Mouse (Mus musculus) fibroblast of lung, adult 2 months (primary cell): ENCODE measurements at regions not wholly inside any gene's neighbourhood (a gene's known extent, or its start where the extent isn't known, plus 50 kb on each side); places are given as distances from the start of the nearest gene placed in this dataset.

Source experiments
- DNase-seq: peaks from one replicate; pipeline ENCODE4 v3.0.0-alpha.2; 2011; ENCODE audit warnings: low read depth

- DNase-seq, result no peak
These were observed 189.5 kb downstream of the Zfp462 start for GRCm38 (mm10) chr4:55134339-55134738.

DNA sequence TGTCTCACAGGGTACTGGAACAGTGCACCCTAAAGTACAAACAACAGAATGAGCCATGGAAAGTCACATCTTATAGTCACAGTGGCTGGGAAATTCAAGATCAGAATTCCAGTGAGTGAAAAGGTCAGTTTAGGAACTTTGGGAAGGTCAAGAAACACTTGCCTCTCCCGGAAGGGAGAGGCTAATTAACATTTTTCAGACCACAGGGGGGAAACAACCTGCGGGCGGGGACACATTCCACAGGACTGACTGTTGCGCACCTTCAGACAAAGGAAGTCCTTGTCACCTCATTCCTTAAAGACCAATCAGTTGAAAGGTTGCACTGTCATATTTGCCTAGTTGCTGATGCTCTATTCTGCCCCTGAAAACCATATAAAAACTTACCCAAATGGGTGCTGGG, 189.9 kb downstream of the Zfp462 start:
- DNase-seq, result no peak

- no peak for DNase-seq
These were observed 191.4 kb downstream of the Zfp462 start for GRCm38 (mm10) chr4:55136283-55136682.

DNA sequence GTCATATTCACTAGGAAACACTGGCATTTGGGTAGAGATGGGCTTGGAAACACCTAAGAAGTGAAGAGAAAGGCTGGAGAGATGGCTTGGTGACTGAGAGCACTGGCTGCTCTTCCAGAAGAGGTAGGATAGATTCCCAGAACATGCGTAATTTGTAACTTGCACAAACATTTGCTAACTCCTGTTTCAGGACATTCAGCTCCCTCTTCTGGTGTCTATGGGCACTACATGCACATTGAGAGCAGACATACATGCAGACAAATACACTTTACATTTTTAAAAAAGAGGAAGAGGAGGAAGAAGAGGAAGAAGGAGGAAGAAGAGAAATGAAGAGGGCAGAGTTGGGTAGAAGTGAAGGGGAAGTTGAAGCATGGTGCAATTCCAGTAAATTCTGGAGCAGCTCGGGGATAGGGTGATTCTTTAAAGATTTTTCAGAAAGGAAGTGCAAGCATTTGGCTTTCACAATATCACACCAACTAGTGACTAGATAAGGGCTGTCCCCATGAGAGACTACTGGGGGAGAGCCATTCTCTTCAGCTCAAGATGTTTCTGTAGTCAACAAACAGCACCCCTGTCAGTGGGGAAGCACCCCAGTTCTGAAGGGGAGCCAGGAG, 193.0 kb downstream of the Zfp462 start:
- DNase-seq, result no peak

GRCm38 (mm10) chr4:55141317-55141716, 196.5 kb downstream of the Zfp462 start:
- DNase-seq, result no peak

- no peak for DNase-seq
These were observed 197.3 kb downstream of the Zfp462 start for GRCm38 (mm10) chr4:55141923-55142732.

DNA sequence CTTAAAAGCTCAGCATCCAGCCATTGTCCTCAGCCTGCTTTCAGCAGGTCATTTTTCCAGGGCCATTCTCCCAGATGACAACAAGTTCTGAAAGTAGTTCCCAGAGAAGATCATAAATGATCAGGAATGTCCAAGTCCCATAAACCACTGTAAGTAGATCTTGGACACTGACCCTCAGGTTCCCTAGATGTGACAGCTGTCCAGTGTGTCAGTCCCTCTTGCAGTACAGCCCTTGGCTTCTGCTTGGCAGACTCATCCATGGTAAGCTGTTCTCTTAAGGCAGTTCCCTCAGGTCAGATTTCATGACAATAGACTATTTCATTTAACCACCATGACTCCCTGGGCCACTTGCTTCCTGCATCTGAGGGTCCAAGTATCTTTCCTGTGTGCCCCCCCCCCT, 198.6 kb downstream of the Zfp462 start:
- DNase-seq, result no peak

- DNase-seq, result no peak
These were observed 200.1 kb downstream of the Zfp462 start for GRCm38 (mm10) chr4:55144995-55145394.

GRCm38 (mm10) chr4:55145968-55146367, 201.1 kb downstream of the Zfp462 start:
- DNase-seq, result peak; percentile 26

DNA sequence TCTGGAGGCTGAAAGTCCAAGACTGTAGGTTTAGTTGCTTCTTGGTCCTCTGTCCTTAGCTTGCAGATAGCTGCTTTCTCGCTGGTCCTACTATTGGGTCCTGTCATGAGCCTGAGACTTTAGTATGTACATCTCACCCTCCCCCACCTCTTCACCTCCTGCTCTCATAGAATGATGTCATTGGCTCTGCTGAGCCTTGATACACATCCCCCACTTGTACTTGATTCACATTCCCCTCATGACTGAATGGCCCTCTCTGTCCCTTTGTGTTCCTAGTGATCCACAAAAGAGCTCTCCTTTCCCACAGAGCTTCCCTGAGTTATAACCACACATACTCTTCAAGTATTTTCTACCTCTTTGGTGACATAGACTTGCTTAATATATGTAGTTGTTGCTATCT, 201.5 kb upstream of the Rad23b start:
- DNase-seq, result no peak

DNA sequence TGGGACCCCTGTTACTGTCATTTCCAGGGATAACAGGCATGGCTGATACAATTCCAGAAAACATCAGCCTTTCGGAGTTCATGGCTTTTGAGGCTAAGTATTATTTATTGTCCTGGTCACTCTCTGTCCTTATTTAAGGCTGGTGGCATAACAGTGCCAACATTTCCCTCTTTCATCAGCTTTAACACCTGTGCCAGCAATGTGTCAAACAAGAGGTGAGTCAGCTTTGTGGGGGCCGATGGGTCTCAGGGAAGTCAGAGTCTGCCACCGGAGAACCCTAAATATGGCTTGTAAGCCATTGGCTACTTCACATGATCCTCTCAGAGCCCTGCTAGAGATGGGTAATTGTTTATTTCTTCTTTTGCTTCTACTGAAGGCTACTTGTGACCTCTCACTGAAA, 195.3 kb upstream of the Rad23b start:
- DNase-seq, result no peak

- DNase-seq, result no peak
These were observed 191.6 kb upstream of the Rad23b start for GRCm38 (mm10) chr4:55158166-55158739.

- no peak for DNase-seq
These were observed 183.6 kb upstream of the Rad23b start for GRCm38 (mm10) chr4:55166266-55166665.

- no peak for DNase-seq
These were observed 180.8 kb upstream of the Rad23b start for GRCm38 (mm10) chr4:55169063-55169462.

DNA sequence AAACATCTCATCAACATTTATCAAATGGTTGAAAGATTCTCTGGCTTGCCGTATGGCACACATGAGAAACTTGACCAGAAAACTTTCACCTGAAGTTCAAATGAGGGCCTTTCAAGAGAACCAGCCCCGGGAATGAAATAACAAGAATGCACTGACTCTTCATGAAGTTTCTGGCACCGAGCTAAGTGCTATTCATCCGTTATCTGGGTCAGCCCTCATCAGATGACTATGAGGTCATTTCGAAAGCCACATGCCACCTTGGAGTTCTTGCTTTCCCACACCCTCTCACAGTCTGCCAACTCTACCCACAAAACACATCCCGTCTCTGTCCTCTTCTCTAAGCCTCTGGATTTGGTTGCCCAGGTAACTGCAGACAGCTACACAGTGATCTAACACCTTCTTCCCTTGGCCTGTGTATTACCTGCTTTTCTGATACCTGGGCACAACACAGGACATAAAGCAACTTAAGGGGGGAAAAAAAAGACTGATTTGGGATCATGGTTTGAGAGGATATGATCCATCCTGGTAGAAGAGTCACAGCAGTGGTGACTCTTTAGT, 177.4 kb upstream of the Rad23b start:
- peak; percentile 59 for DNase-seq

GRCm38 (mm10) chr4:55176026-55176425, 173.8 kb upstream of the Rad23b start:
- no peak for DNase-seq

- DNase-seq, result no peak
These were observed 170.4 kb upstream of the Rad23b start for GRCm38 (mm10) chr4:55179456-55179855.

DNA sequence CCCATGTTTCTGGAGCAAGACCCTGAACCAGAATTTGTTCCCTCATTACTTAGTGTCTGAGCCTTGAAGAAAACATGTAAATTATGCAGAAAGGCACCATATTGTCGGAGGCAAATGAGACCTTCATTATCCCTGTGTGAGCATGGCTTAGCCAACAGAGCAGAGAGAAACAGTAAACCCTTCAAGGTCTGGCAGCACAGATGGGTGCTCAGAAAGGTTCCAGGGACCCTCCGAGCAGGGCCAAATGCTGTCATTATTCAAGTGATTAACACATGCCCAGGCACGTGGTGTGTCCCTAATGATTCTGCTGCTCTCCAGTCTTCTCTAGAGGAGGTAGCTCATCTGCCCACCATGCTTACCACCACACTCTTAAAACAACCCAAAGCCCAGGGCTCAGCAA, 166.3 kb upstream of the Rad23b start:
- no peak for DNase-seq

GRCm38 (mm10) chr4:55188716-55189115, 161.1 kb upstream of the Rad23b start:
- DNase-seq, result no peak

- no peak for DNase-seq
These were observed 159.3 kb upstream of the Rad23b start for GRCm38 (mm10) chr4:55190586-55190985.

GRCm38 (mm10) chr4:55194061-55194460, 155.8 kb upstream of the Rad23b start:
- DNase-seq, result no peak

DNA sequence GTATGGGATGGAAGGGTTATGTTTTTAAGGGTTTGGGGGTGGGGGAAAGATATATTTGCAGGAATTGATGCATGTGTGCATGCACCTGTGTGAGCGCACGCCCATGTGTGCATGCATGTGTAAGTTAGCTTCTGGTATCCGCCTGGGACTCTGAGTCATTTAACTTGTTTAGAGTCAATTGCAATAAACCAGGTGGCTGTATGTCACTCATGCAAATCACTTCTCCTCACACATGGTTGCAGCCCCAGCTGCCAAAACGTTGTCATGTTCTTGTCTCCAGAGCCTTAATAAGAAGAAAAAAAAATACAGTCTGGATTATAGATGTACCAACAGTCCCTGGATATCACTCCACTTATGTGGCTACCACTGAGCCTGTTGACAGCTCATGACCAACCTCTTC, 155.3 kb upstream of the Rad23b start:
- DNase-seq, result no peak
